Mouse (Mus musculus): ENCODE data around the gene Mill2. TPM values are rescaled to one million over a fixed set of nuclear protein-coding genes. Genes with fewer than 3 reads are reported as not detected.

The Mill2 gene
- total and polyA plus RNA-seq, 2 experiments from 2014 or later = 0.79 to 1.5 TPM

- ATAC-seq (no peak), DNase-seq (ENCODE audit: low spot score) (peak; percentile 19)
- Histone ChIP-seq H3K9ac (replicated peaks; ENCODE audit: low read length) (no peak overlapping the region), H3K36me3 (ENCODE audit: insufficient read depth, low read length) (no peaks in the 10 kb centered on the region), H3K27me3 (ENCODE audit: insufficient read depth, low read length) (no peaks in the 10 kb centered on the region), H3K4me3 (ENCODE audit: low read length) (no peak overlapping the region), H3K9me3 (ENCODE audit: low read length) (no peaks in the 10 kb centered on the region), H3K27ac (no peak overlapping the region), H3K4me1 (ENCODE audit: insufficient read depth, low read length) (no peaks in the 10 kb centered on the region), H3K4me2 (ENCODE audit: low read depth, low read length) (no peak overlapping the region)
- WGBS = 69% methylated on average over 3 of the region's 3 CpGs
- TF ChIP-seq CTCF (IDR thresholded peaks at IDR 0.05; ENCODE audit: low read depth) = peak; percentile 50
Measured at GRCm38 (mm10) chr7:18902486-18902885, 62.7 kb downstream of the Mill2 start.

DNA sequence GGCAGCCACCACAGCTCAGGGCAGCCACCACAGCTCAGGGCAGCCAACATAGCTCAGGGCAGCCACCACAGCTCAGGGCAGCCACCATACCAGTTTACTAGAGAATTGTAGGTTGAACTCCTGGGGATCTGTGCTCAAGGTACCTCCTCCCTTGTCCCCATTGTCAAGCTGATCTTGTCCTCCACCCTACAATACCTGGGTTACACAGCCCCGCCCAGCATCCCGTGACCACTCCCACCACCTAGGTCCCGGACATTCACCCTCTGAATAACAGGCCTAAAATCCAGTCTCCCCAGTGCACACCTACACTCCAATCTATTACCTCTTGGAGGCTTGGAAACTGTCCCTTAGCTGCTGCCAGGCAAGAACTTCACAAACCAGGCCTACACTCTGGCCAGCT lies 65.2 kb downstream of the Mill2 start:
- H3K27ac ChIP-seq = no peak overlapping the region
- H3K27me3 ChIP-seq (ENCODE audit: insufficient read depth, low read length) = no peaks in the 10 kb centered on the region
- WGBS = 78% methylated on average over 3 of the region's 3 CpGs
- H3K36me3 ChIP-seq (ENCODE audit: insufficient read depth, low read length) = no peaks in the 10 kb centered on the region
- H3K4me1 ChIP-seq (ENCODE audit: insufficient read depth, low read length) = 0 out of 2 replicates have a peak, but pooled peaks cover 3% of the 10 kb centered on the region
- no peak overlapping the region for H3K4me3 ChIP-seq (ENCODE audit: low read length)
- H3K4me2 ChIP-seq (ENCODE audit: low read depth, low read length) = no peak overlapping the region
- no peak for TF ChIP-seq CTCF (IDR thresholded peaks at IDR 0.05; ENCODE audit: low read depth)
- H3K9ac ChIP-seq (replicated peaks; ENCODE audit: low read length) = no peak overlapping the region
- ATAC-seq (no peak), DNase-seq (ENCODE audit: low spot score) (no peak)
- H3K9me3 ChIP-seq (ENCODE audit: low read length) = no peaks in the 10 kb centered on the region

DNA sequence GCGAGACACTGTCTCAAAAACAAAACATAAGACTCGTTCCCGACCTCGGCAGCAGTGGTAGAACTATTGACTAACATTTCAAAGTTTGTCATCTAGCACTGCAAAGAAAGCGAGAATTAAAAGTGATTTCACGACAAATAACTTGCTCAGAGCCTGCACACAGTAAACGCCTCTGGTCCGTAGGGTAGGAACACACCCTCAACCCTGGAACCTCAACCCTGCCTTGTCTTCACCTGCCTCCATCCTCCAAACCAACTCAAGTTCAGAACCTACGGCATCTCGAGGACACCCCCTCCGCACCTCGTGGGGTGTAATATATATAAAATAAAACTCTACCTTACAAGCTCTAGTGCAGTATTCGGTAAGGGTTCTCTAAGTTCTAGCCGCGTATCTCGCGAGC lies 70.0 kb downstream of the Mill2 start:
- H3K27me3 ChIP-seq (ENCODE audit: insufficient read depth, low read length) = no peaks in the 10 kb centered on the region
- WGBS = 8% methylated on average over 17 of the region's 17 CpGs
- no peak for DNase-seq (ENCODE audit: low spot score)
- no peak for TF ChIP-seq CTCF (IDR thresholded peaks at IDR 0.05; ENCODE audit: low read depth)
- H3K4me3 ChIP-seq (ENCODE audit: low read length) = peak overlapping the region; percentile 60
- H3K9me3 ChIP-seq (ENCODE audit: low read length) = no peaks in the 10 kb centered on the region
- 0 out of 2 replicates have a peak, but pooled peaks cover 3% of the 10 kb centered on the region for H3K4me1 ChIP-seq (ENCODE audit: insufficient read depth, low read length)
- ATAC-seq = no peak
- peak overlapping the region; percentile 76 for H3K4me2 ChIP-seq (ENCODE audit: low read depth, low read length)
- H3K27ac ChIP-seq = no peak overlapping the region; the same call in 1 of the 2 replicates
- H3K9ac ChIP-seq (replicated peaks; ENCODE audit: low read length) = peak overlapping the region; percentile 45
- H3K36me3 ChIP-seq (ENCODE audit: insufficient read depth, low read length) = no peaks in the 10 kb centered on the region

GRCm38 (mm10) chr7:18910241-18910831 lies 70.6 kb downstream of the Mill2 start, which contains the start of gene Ccdc61:
Gene Ccdc61, minus strand, starts transcription at chr7:18910415.
- peak within 1 kb of the TSS; percentile 45 for H3K9ac ChIP-seq (replicated peaks; ENCODE audit: low read length)
- peak; percentile 99 for DNase-seq (ENCODE audit: low spot score)
- no peak for TF ChIP-seq CTCF (IDR thresholded peaks at IDR 0.05; ENCODE audit: low read depth)
- peak; percentile 99 for ATAC-seq
- no peaks in the 10 kb centered on the region for H3K36me3 ChIP-seq (ENCODE audit: insufficient read depth, low read length)
- no peaks in the 10 kb centered on the region for H3K27me3 ChIP-seq (ENCODE audit: insufficient read depth, low read length)
- no peak within 1 kb of the TSS; the same call in 1 of the 2 replicates for H3K27ac ChIP-seq
- H3K9me3 ChIP-seq (ENCODE audit: low read length) = no peaks in the 10 kb centered on the region
- H3K4me3 ChIP-seq (ENCODE audit: low read length) = peak within 1 kb of the TSS; percentile 60
- peak within 1 kb of the TSS; percentile 76 for H3K4me2 ChIP-seq (ENCODE audit: low read depth, low read length)
- WGBS = under 1% methylated on average over 33 of the region's 33 CpGs
- 0 out of 2 replicates have a peak, but pooled peaks cover 3% of the 10 kb centered on the region for H3K4me1 ChIP-seq (ENCODE audit: insufficient read depth, low read length)

Other genes starting within 250 kb of the Mill2 start
- gene Psg23, start 223.5 kb upstream of the Mill2 start, total RNA-seq (2014; rRNA removed) = not detected in 2 replicates
- gene Psg23, start 223.5 kb upstream of the Mill2 start, polyA plus RNA-seq (2015; fragmentation: Nextera tagmentation; extraction: Ambion mirVana) = not detected in 2 replicates
- not detected in 2 replicates for gene Psg21, start 183.2 kb upstream of the Mill2 start, total RNA-seq (2014; rRNA removed)
- gene Psg21, start 183.2 kb upstream of the Mill2 start, polyA plus RNA-seq (2015; fragmentation: Nextera tagmentation; extraction: Ambion mirVana) = not detected in 2 replicates
- gene Psg20, start 153.8 kb upstream of the Mill2 start, total RNA-seq (2014; rRNA removed) = not detected in 2 replicates
- gene Psg20, start 153.8 kb upstream of the Mill2 start, polyA plus RNA-seq (2015; fragmentation: Nextera tagmentation; extraction: Ambion mirVana) = not detected in 2 replicates
- not detected in 2 replicates for gene Psg22, start 121.9 kb upstream of the Mill2 start, total RNA-seq (2014; rRNA removed)
- not detected in 2 replicates for gene Psg22, start 121.9 kb upstream of the Mill2 start, polyA plus RNA-seq (2015; fragmentation: Nextera tagmentation; extraction: Ambion mirVana)
- gene Psg19, start 41.4 kb upstream of the Mill2 start, total RNA-seq (2014; rRNA removed) = not detected in 2 replicates
- gene Psg19, start 41.4 kb upstream of the Mill2 start, polyA plus RNA-seq (2015; fragmentation: Nextera tagmentation; extraction: Ambion mirVana) = not detected in 2 replicates
- not detected in 2 replicates for gene Psg17, start 18.4 kb upstream of the Mill2 start, total RNA-seq (2014; rRNA removed)
- gene Psg17, start 18.4 kb upstream of the Mill2 start, polyA plus RNA-seq (2015; fragmentation: Nextera tagmentation; extraction: Ambion mirVana) = not detected in 2 replicates
- gene Pglyrp1, start 31.4 kb downstream of the Mill2 start, total RNA-seq (2014; rRNA removed) = 29.7 and 30.2 TPM in 2 replicates
- 29.1 and 30.0 TPM in 2 replicates for gene Pglyrp1, start 31.4 kb downstream of the Mill2 start, polyA plus RNA-seq (2015; fragmentation: Nextera tagmentation; extraction: Ambion mirVana)
- 22.0 and 31.5 TPM in 2 replicates for gene Ccdc61, start 70.4 kb downstream of the Mill2 start, total RNA-seq (2014; rRNA removed)
- gene Ccdc61, start 70.4 kb downstream of the Mill2 start, polyA plus RNA-seq (2015; fragmentation: Nextera tagmentation; extraction: Ambion mirVana) = 32.9 and 35.2 TPM in 2 replicates
- 18.3 and 19.8 TPM in 2 replicates for gene Nova2, start 85.9 kb downstream of the Mill2 start, total RNA-seq (2014; rRNA removed)
- 9.2 and 9.7 TPM in 2 replicates for gene Nova2, start 85.9 kb downstream of the Mill2 start, polyA plus RNA-seq (2015; fragmentation: Nextera tagmentation; extraction: Ambion mirVana)
- 1.3 and 2.6 TPM in 2 replicates for gene Nanos2, start 147.4 kb downstream of the Mill2 start, total RNA-seq (2014; rRNA removed)
- gene Nanos2, start 147.4 kb downstream of the Mill2 start, polyA plus RNA-seq (2015; fragmentation: Nextera tagmentation; extraction: Ambion mirVana) = 1.6 TPM in 2 replicates
- 22.5 and 26.1 TPM in 2 replicates for gene Mypop, start 151.3 kb downstream of the Mill2 start, total RNA-seq (2014; rRNA removed)
- 5.6 and 6.0 TPM in 2 replicates for gene Mypop, start 151.3 kb downstream of the Mill2 start, polyA plus RNA-seq (2015; fragmentation: Nextera tagmentation; extraction: Ambion mirVana)
- gene Irf2bp1, start 164.1 kb downstream of the Mill2 start, total RNA-seq (2014; rRNA removed) = 128 and 140 TPM in 2 replicates
- 20.0 and 22.4 TPM in 2 replicates for gene Irf2bp1, start 164.1 kb downstream of the Mill2 start, polyA plus RNA-seq (2015; fragmentation: Nextera tagmentation; extraction: Ambion mirVana)
- not detected in 2 replicates for gene Foxa3, start 183.6 kb downstream of the Mill2 start, total RNA-seq (2014; rRNA removed)
- gene Foxa3, start 183.6 kb downstream of the Mill2 start, polyA plus RNA-seq (2015; fragmentation: Nextera tagmentation; extraction: Ambion mirVana) = not detected in 2 replicates
- gene Sympk, start 184.4 kb downstream of the Mill2 start, total RNA-seq (2014; rRNA removed) = 85.4 and 88.0 TPM in 2 replicates
- gene Sympk, start 184.4 kb downstream of the Mill2 start, polyA plus RNA-seq (2015; fragmentation: Nextera tagmentation; extraction: Ambion mirVana) = 19.2 TPM in 2 replicates
- not detected in 2 replicates for gene Rsph6a, start 214.7 kb downstream of the Mill2 start, total RNA-seq (2014; rRNA removed)
- gene Rsph6a, start 214.7 kb downstream of the Mill2 start, polyA plus RNA-seq (2015; fragmentation: Nextera tagmentation; extraction: Ambion mirVana) = 0.19 and 0.44 TPM in 2 replicates
- gene Dmwd, start 236.3 kb downstream of the Mill2 start, total RNA-seq (2014; rRNA removed) = 145 and 151 TPM in 2 replicates
- 28.9 and 30.9 TPM in 2 replicates for gene Dmwd, start 236.3 kb downstream of the Mill2 start, polyA plus RNA-seq (2015; fragmentation: Nextera tagmentation; extraction: Ambion mirVana)
- 19.5 and 27.8 TPM in 2 replicates for gene Dmpk, start 243.9 kb downstream of the Mill2 start, total RNA-seq (2014; rRNA removed)
- gene Dmpk, start 243.9 kb downstream of the Mill2 start, polyA plus RNA-seq (2015; fragmentation: Nextera tagmentation; extraction: Ambion mirVana) = 4.8 and 5.6 TPM in 2 replicates